Mouse (Mus musculus): ENCODE data around the gene Sema5b. TPM values are rescaled to one million over a fixed set of nuclear protein-coding genes. Genes with fewer than 3 reads are reported as not detected.

Sema5b gene
- total RNA-seq, 2 experiments from 2014 or later = 0.22 to 0.26 TPM

- intact Hi-C loops (cut with DNase I) = no loop called here
- no peak for TF ChIP-seq CTCF (IDR thresholded peaks at IDR 0.05)
- DNase-seq = peak; percentile 41
- peak overlapping the region; percentile 32 for H3K4me3 ChIP-seq
- H3K27ac ChIP-seq = peak overlapping the region; percentile 58
Measured at GRCm38 (mm10) chr16:35681327-35682108, 140.6 kb downstream of the Sema5b start.

GRCm38 (mm10) chr16:35685027-35685426 is 144.1 kb downstream of the Sema5b start:
- Histone ChIP-seq H3K27ac (no peak overlapping the region), H3K4me3 (no peak overlapping the region)
- intact Hi-C loops (cut with DNase I) = no loop called here
- DNase-seq = no peak
- TF ChIP-seq CTCF (IDR thresholded peaks at IDR 0.05) = no peak

- intact Hi-C loops (cut with DNase I) = no loop called here
- no peak for TF ChIP-seq CTCF (IDR thresholded peaks at IDR 0.05)
- H3K4me3 ChIP-seq = no peak overlapping the region
- H3K27ac ChIP-seq = no peak overlapping the region
- no peak for DNase-seq
Measured at GRCm38 (mm10) chr16:35686491-35686890, 145.5 kb downstream of the Sema5b start.

GRCm38 (mm10) chr16:35691606-35692005 is 150.7 kb downstream of the Sema5b start:
- DNase-seq = no peak
- intact Hi-C loops (cut with DNase I) = no loop called here
- no peak overlapping the region for H3K4me3 ChIP-seq
- no peak overlapping the region for H3K27ac ChIP-seq
- no peak for TF ChIP-seq CTCF (IDR thresholded peaks at IDR 0.05)

- intact Hi-C loops (cut with DNase I) = no loop called here
- no peak overlapping the region for H3K4me3 ChIP-seq
- no peak for TF ChIP-seq CTCF (IDR thresholded peaks at IDR 0.05)
- H3K27ac ChIP-seq = no peak overlapping the region
- no peak for DNase-seq
Measured at GRCm38 (mm10) chr16:35694250-35694846, 153.4 kb downstream of the Sema5b start.

GRCm38 (mm10) chr16:35696103-35696502 is 155.2 kb downstream of the Sema5b start:
- Histone ChIP-seq H3K4me3 (no peak overlapping the region), H3K27ac (no peak overlapping the region)
- TF ChIP-seq CTCF (IDR thresholded peaks at IDR 0.05) = no peak
- no peak for DNase-seq
- intact Hi-C loops (cut with DNase I) = no loop called here

GRCm38 (mm10) chr16:35701823-35702222 is 160.9 kb downstream of the Sema5b start:
- no peak for DNase-seq
- Histone ChIP-seq H3K27ac (no peak overlapping the region), H3K4me3 (no peak overlapping the region)
- TF ChIP-seq CTCF (IDR thresholded peaks at IDR 0.05) = no peak
- intact Hi-C loops (cut with DNase I) = no loop called here

GRCm38 (mm10) chr16:35703763-35704679 is 163.1 kb downstream of the Sema5b start:
- no peak for TF ChIP-seq CTCF (IDR thresholded peaks at IDR 0.05)

GRCm38 (mm10) chr16:35704796-35705195 is 163.9 kb downstream of the Sema5b start:
- Histone ChIP-seq H3K27ac (no peak overlapping the region), H3K4me3 (no peak overlapping the region)
- TF ChIP-seq CTCF (IDR thresholded peaks at IDR 0.05) = no peak
- no peak for DNase-seq
- intact Hi-C loops (cut with DNase I) = no loop called here

More at GRCm38 (mm10) chr16:35703763-35704679, 163.1 kb downstream of the Sema5b start:
- no peak overlapping the region for H3K4me3 ChIP-seq
- no peak overlapping the region for H3K27ac ChIP-seq
- intact Hi-C loops (cut with DNase I) = no loop called here
- no peak for DNase-seq

- TF ChIP-seq CTCF (IDR thresholded peaks at IDR 0.05) = no peak
- no peak overlapping the region for H3K4me3 ChIP-seq
- H3K27ac ChIP-seq = no peak overlapping the region
- intact Hi-C loops (cut with DNase I) = no loop called here
- no peak for DNase-seq
Measured at GRCm38 (mm10) chr16:35707004-35707403, 166.1 kb downstream of the Sema5b start.

GRCm38 (mm10) chr16:35711004-35711403 is 170.1 kb downstream of the Sema5b start:
- no peak overlapping the region for H3K4me3 ChIP-seq
- intact Hi-C loops (cut with DNase I) = no loop called here
- no peak for TF ChIP-seq CTCF (IDR thresholded peaks at IDR 0.05)
- H3K27ac ChIP-seq = no peak overlapping the region
- no peak for DNase-seq

- DNase-seq = peak; percentile 87
- intact Hi-C loops (cut with DNase I) = no loop called here
- TF ChIP-seq CTCF (IDR thresholded peaks at IDR 0.05) = no peak
- Histone ChIP-seq H3K27ac (peak overlapping the region; percentile 58), H3K4me3 (no peak overlapping the region)
Measured at GRCm38 (mm10) chr16:35713606-35714005, 172.7 kb downstream of the Sema5b start.

Other genes starting within 250 kb of the Sema5b start
- 1 to 10 TPM; 5.2 to 7.6 TPM for gene Sec22a, start 177.2 kb upstream of the Sema5b start, total RNA-seq (2021)
- gene Pdia5, start 50.3 kb upstream of the Sema5b start, total RNA-seq (2021) = 1 to 10 TPM; 1.2 to 2.5 TPM
- gene Dirc2, start 228.2 kb downstream of the Sema5b start, total RNA-seq (2021) = 10 to 100 TPM; 53.7 to 70.8 TPM
- 1 to 10 TPM; 3.1 to 3.3 TPM for gene Hspbap1, start 229.2 kb downstream of the Sema5b start, total RNA-seq (2021)

Measured in gastrocnemius, adult 2 months (tissue).